Mouse (Mus musculus) liver, adult 2 months (tissue): ENCODE measurements at regions not wholly inside any gene's neighbourhood (a gene's known extent, or its start where the extent isn't known, plus 50 kb on each side); places are given as distances from the start of the nearest gene placed in this dataset.

Experiments used
- DNase-seq: peaks from one replicate; pipeline ENCODE4 v3.0.0-alpha.2; 2011; ENCODE audit warnings: low read depth, low spot score; ENCODE audit errors: extremely low read depth
- H3K27ac ChIP-seq: fragments of 200-500 bp; replicated peaks from 2 replicates; pipeline ENCODE4 v1.5.1; 2012; ENCODE audit warnings: low read depth, mild to moderate bottlenecking, control low read depth, inconsistent platforms, low read length; ENCODE audit not compliant: insufficient read depth
- H3K27me3 ChIP-seq: fragments of 200-500 bp; 2 replicates; pipeline ENCODE4 v1.6.1; 2012; ENCODE audit warnings: mild to moderate bottlenecking, moderate library complexity, low read length, inconsistent platforms; ENCODE audit not compliant: control insufficient read depth, insufficient read depth
- H3K36me3 ChIP-seq: fragments of 200-500 bp; 2 replicates; pipeline ENCODE4 v1.6.1; 2012; ENCODE audit warnings: low read length, inconsistent platforms; ENCODE audit not compliant: control insufficient read depth, insufficient read depth
- H3K4me1 ChIP-seq: fragments of 200-500 bp; 2 replicates; pipeline ENCODE4 v1.6.1; 2011; ENCODE audit warnings: low read length; ENCODE audit not compliant: control insufficient read depth, insufficient read depth
- H3K4me3 ChIP-seq: fragments of 200-500 bp; 2 replicates; pipeline ENCODE4 v1.5.1; 2011; ENCODE audit warnings: low read depth, mild to moderate bottlenecking, control low read depth, low read length, moderate library complexity; ENCODE audit not compliant: insufficient read depth
- H3K79me2 ChIP-seq: fragments of 200-500 bp; 2 replicates; pipeline ENCODE4 v1.6.1; 2012; ENCODE audit warnings: inconsistent platforms, mild to moderate bottlenecking, low read length, moderate library complexity; ENCODE audit not compliant: control insufficient read depth, insufficient read depth
- H3K9ac ChIP-seq: fragments of 200-500 bp; 2 replicates; pipeline ENCODE4 v1.6.1; 2012; ENCODE audit warnings: low read depth, mild to moderate bottlenecking, control low read depth, inconsistent platforms, low read length
- CTCF ChIP-seq: fragments of 200-500 bp; IDR thresholded peaks from 2 replicates; pipeline ENCODE4 v1.5.1; 2011; ENCODE audit warnings: low read depth, low read length, control low read depth
- POLR2A ChIP-seq: fragments of 200-500 bp; IDR thresholded peaks from 2 replicates; pipeline ENCODE4 v1.6.1; 2011; ENCODE audit warnings: low read length, control low read depth; ENCODE audit not compliant: insufficient read depth; ENCODE audit errors: extremely low read depth
- WGBS: fragments of 180-500 bp; shearing (Covaris S2); methylation state at CpG from one replicate; pipeline ENCODE4 v1.1.7; 2018; 5-methylcytosine and 5-hydroxymethylcytosine counted together

GRCm38 (mm10) chr9:90388401-90388800 is 117.8 kb upstream of the Tbc1d2b start:
- H3K27me3 ChIP-seq, result no peaks in the 10 kb centered on the region
- TF ChIP-seq CTCF (no peak), POLR2A (no peak)
- no peaks in the 10 kb centered on the region; the same call in 1 of the 2 replicates for H3K79me2 ChIP-seq
- H3K4me1 ChIP-seq, result no peaks in the 10 kb centered on the region
- no peak overlapping the region for H3K9ac ChIP-seq
- no peak overlapping the region for H3K27ac ChIP-seq
- WGBS, result 48% methylated on average over 2 of the region's 2 CpGs
- no peaks in the 10 kb centered on the region for H3K36me3 ChIP-seq
- no peak overlapping the region for H3K4me3 ChIP-seq
- peak; percentile 77 for DNase-seq

GRCm38 (mm10) chr9:90385047-90385446 is 114.4 kb upstream of the Tbc1d2b start:
- Histone ChIP-seq H3K27ac (no peak overlapping the region), H3K36me3 (no peaks in the 10 kb centered on the region), H3K79me2 (no peaks in the 10 kb centered on the region; the same call in 1 of the 2 replicates), H3K27me3 (no peaks in the 10 kb centered on the region), H3K9ac (no peak overlapping the region), H3K4me3 (no peak overlapping the region), H3K4me1 (no peaks in the 10 kb centered on the region)
- TF ChIP-seq POLR2A (no peak), CTCF (no peak)
- DNase-seq, result no peak

GRCm38 (mm10) chr9:90380099-90380498 is 109.5 kb upstream of the Tbc1d2b start:
- H3K9ac ChIP-seq, result no peak overlapping the region
- no peaks in the 10 kb centered on the region for H3K27me3 ChIP-seq
- DNase-seq, result no peak
- H3K36me3 ChIP-seq, result no peaks in the 10 kb centered on the region
- H3K4me3 ChIP-seq, result no peak overlapping the region
- no peak overlapping the region for H3K27ac ChIP-seq
- TF ChIP-seq CTCF (no peak), POLR2A (no peak)
- no peaks in the 10 kb centered on the region for H3K79me2 ChIP-seq
- H3K4me1 ChIP-seq, result no peaks in the 10 kb centered on the region

DNA sequence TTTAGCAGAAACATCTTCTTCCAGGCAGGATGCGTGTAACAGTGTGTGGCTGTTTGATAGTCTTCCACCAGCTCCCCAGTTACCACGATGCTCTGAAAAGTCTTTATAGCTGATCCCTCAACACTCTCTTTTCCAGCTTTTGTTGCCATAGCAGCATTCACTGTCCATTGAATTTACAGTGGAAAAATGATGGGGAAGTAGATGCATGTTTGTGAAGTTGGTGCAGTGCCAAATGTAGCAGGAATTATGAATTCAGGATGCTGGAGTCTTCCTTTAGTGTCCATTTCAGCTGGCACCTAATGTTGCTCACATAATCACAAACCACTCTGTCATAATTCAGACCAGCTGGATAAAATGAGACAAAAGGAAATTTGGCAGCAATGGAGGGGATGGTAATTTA is 99.0 kb upstream of the Tbc1d2b start:
- no peak overlapping the region for H3K27ac ChIP-seq
- no peaks in the 10 kb centered on the region for H3K27me3 ChIP-seq
- no peak for DNase-seq
- no peaks in the 10 kb centered on the region for H3K79me2 ChIP-seq
- WGBS, result 80% methylated on average over 2 of the region's 2 CpGs
- no peak overlapping the region for H3K4me3 ChIP-seq
- no peaks in the 10 kb centered on the region for H3K36me3 ChIP-seq
- TF ChIP-seq POLR2A (no peak), CTCF (no peak)
- H3K9ac ChIP-seq, result no peak overlapping the region
- H3K4me1 ChIP-seq, result no peaks in the 10 kb centered on the region

- Histone ChIP-seq H3K27me3 (no peaks in the 10 kb centered on the region), H3K4me1 (no peaks in the 10 kb centered on the region), H3K36me3 (no peaks in the 10 kb centered on the region), H3K27ac (no peak overlapping the region), H3K79me2 (no peaks in the 10 kb centered on the region), H3K9ac (no peak overlapping the region), H3K4me3 (no peak overlapping the region)
- TF ChIP-seq POLR2A (no peak), CTCF (no peak)
- 75% methylated on average over 3 of the region's 3 CpGs for WGBS
- DNase-seq, result peak; percentile 15
Observed at GRCm38 (mm10) chr9:90367745-90368144, 97.1 kb upstream of the Tbc1d2b start.

DNA sequence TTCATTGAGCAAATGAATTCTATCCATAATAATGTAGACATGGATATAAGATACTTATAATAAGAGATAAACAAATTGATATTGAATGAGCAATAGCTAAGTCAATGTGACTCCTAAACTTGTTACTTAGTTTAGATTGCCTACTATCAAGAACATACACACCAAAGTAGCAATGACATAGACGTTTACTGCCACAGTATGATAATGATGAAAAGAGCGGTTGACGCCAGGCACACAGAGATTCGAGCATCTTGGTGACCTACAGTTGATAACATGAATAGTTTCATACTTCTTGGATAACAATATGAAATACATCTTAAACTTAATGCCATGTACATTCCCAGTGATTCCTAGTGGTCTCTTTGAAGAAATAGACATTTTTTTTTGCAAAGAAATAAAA is 55.9 kb upstream of the Tbc1d2b start:
- Histone ChIP-seq H3K27ac (no peak overlapping the region), H3K4me3 (no peak overlapping the region), H3K36me3 (no peaks in the 10 kb centered on the region), H3K27me3 (no peaks in the 10 kb centered on the region), H3K9ac (no peak overlapping the region), H3K4me1 (no peaks in the 10 kb centered on the region), H3K79me2 (no peaks in the 10 kb centered on the region; the same call in 1 of the 2 replicates)
- WGBS, result 84% methylated on average over 4 of the region's 4 CpGs
- TF ChIP-seq POLR2A (no peak), CTCF (no peak)
- DNase-seq, result no peak
